Mouse (Mus musculus): Measurements from ENCODE around the gene Paqr8. TPM values are rescaled to one million over a fixed set of nuclear protein-coding genes. Genes with fewer than 3 reads are reported as not detected.
"Not testable (repeated sequence)": the region's sequence is repeated elsewhere in the genome, so short reads cannot be mapped to it uniquely, and the experiment has no call there.

The Paqr8 gene
- total and polyA plus RNA-seq, 2 experiments from 2014 or later: 25.8 to 55.9 TPM

DNA sequence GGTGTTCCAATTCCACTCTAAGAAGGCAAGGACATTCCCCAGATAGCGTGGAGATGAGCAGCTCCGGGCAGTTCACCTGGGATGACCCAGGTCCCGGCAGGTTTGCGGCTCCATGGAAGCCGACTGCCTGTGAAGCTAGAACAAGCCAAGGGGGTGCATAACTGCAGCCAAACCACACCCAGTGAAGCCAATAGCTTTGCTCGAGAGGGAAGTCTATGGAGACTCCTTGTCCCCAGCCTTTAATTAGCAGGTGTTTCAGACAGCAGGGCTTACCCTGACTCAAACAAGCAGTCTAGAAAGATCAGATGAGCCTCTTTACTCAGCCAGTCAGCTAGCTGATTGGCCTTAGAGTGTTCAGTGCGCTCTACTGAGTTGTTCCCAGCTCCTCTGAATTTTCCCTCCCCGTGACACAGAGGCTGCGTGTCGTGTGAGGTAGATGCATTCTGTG, 30.7 kb downstream of the Paqr8 start:
- Histone ChIP-seq H3K4me1 (ENCODE audit: insufficient read depth) (peaks cover 7% of the 10 kb centered on the region; the same call in 1 of the 2 replicates), H3K27me3 (ENCODE audit: insufficient read depth, low read length) (no peaks in the 10 kb centered on the region), H3K4me2 (ENCODE audit: low read depth) (no peak overlapping the region), H3K27ac (ENCODE audit: low read depth, low read length) (no peak overlapping the region), H3K4me3 (ENCODE audit: low read depth, low read length) (no peak overlapping the region), H3K9me3 (ENCODE audit: low read length) (no peaks in the 10 kb centered on the region), H3K9ac (no peak overlapping the region), H3K36me3 (ENCODE audit: insufficient read depth) (no peaks in the 10 kb centered on the region)
- WGBS: 72% methylated on average over 10 of the region's 10 CpGs
- DNase-seq (no peak), ATAC-seq (peak; percentile 42; the same call in 1 of the 2 replicates)
- TF ChIP-seq CTCF (IDR thresholded peaks at IDR 0.05; ENCODE audit: low read depth): no peak

- Histone ChIP-seq H3K4me3 (ENCODE audit: low read depth, low read length) (no peak overlapping the region), H3K36me3 (ENCODE audit: insufficient read depth) (no peaks in the 10 kb centered on the region), H3K27ac (ENCODE audit: low read depth, low read length) (no peak overlapping the region), H3K9ac (no peak overlapping the region), H3K4me2 (ENCODE audit: low read depth) (no peak overlapping the region; the same call in 1 of the 2 replicates), H3K9me3 (ENCODE audit: low read length) (no peaks in the 10 kb centered on the region), H3K4me1 (ENCODE audit: insufficient read depth) (peaks cover 7% of the 10 kb centered on the region; the same call in 1 of the 2 replicates), H3K27me3 (ENCODE audit: insufficient read depth, low read length) (no peaks in the 10 kb centered on the region)
- peak; percentile 42 for ATAC-seq
- WGBS: 31% methylated on average over 11 of the region's 11 CpGs
- peak; percentile 39 for DNase-seq
- TF ChIP-seq CTCF (IDR thresholded peaks at IDR 0.05; ENCODE audit: low read depth): no peak
These were observed 32.4 kb downstream of the Paqr8 start for GRCm38 (mm10) chr1:20922612-20923399.

DNA sequence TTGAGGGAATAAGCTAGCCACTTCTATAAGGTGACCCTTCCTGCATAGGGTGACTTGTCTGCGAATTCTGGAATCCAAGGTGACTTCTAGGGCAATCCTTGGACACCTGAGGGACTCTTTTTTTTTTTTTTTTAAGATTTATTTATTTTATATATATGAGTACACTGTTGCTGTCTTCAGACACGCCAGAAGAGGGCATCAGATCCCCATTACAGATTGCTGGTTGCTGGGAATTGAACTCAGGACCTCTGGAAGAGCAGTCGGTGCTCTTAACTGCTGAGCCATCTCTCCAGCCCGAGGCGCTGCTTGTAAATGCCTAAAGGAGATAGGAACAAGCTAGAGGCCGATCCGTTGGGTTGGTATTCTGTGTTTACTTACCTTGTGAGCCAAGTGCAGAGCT, 34.9 kb downstream of the Paqr8 start:
- H3K27me3 ChIP-seq (ENCODE audit: insufficient read depth, low read length); H3K4me2 ChIP-seq (ENCODE audit: low read depth); DNase-seq; H3K27ac ChIP-seq (ENCODE audit: low read depth, low read length); H3K36me3 ChIP-seq (ENCODE audit: insufficient read depth); H3K9me3 ChIP-seq (ENCODE audit: low read length); H3K9ac ChIP-seq; H3K4me3 ChIP-seq (ENCODE audit: low read depth, low read length); H3K4me1 ChIP-seq (ENCODE audit: insufficient read depth); ATAC-seq: not testable (repeated sequence)
- 88% methylated on average over 7 of the region's 7 CpGs for WGBS

DNA sequence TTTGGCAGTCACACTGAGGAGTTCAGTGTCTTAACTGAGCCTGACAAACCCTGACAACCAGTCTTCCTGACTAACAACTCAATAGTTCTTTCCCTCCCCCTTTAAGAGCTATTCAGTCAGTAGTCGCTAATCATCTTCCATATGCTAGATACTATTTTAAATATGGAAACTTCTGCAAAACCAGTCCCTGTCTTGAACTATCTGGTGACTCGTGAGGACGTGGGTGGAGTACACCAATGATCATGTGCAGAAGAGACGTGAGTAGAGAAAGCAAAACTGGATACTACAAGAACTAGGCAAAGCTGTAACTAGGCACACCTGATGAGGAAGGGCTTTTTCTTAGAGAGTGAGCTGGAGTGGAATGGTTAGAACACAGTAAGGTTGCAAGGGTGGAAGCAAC, 35.5 kb downstream of the Paqr8 start:
- TF ChIP-seq CTCF (IDR thresholded peaks at IDR 0.05; ENCODE audit: low read depth): no peak
- Histone ChIP-seq H3K4me3 (ENCODE audit: low read depth, low read length) (no peak overlapping the region), H3K27me3 (ENCODE audit: insufficient read depth, low read length) (no peaks in the 10 kb centered on the region), H3K4me2 (ENCODE audit: low read depth) (no peak overlapping the region), H3K4me1 (ENCODE audit: insufficient read depth) (peaks cover 7% of the 10 kb centered on the region; the same call in 1 of the 2 replicates), H3K27ac (ENCODE audit: low read depth, low read length) (no peak overlapping the region), H3K9me3 (ENCODE audit: low read length) (no peaks in the 10 kb centered on the region), H3K36me3 (ENCODE audit: insufficient read depth) (no peaks in the 10 kb centered on the region), H3K9ac (no peak overlapping the region)
- DNase-seq: no peak
- no peak for ATAC-seq
- WGBS: 90% methylated on average over 4 of the region's 4 CpGs

GRCm38 (mm10) chr1:20926376-20926775, 36.0 kb downstream of the Paqr8 start:
- H3K4me2 ChIP-seq (ENCODE audit: low read depth): no peak overlapping the region
- no peak for TF ChIP-seq CTCF (IDR thresholded peaks at IDR 0.05; ENCODE audit: low read depth)
- no peak for DNase-seq
- H3K27ac ChIP-seq (ENCODE audit: low read depth, low read length): no peak overlapping the region
- H3K9me3 ChIP-seq (ENCODE audit: low read length): no peaks in the 10 kb centered on the region
- H3K4me3 ChIP-seq (ENCODE audit: low read depth, low read length): no peak overlapping the region
- H3K27me3 ChIP-seq (ENCODE audit: insufficient read depth, low read length): no peaks in the 10 kb centered on the region
- H3K4me1 ChIP-seq (ENCODE audit: insufficient read depth): peaks cover 7% of the 10 kb centered on the region; the same call in 1 of the 2 replicates
- no peaks in the 10 kb centered on the region for H3K36me3 ChIP-seq (ENCODE audit: insufficient read depth)
- no peak overlapping the region for H3K9ac ChIP-seq
- WGBS: 83% methylated on average over 4 of the region's 4 CpGs
- ATAC-seq: no peak

- Histone ChIP-seq H3K27ac (ENCODE audit: low read depth, low read length) (no peak overlapping the region), H3K27me3 (ENCODE audit: insufficient read depth, low read length) (no peaks in the 10 kb centered on the region), H3K36me3 (ENCODE audit: insufficient read depth) (no peaks in the 10 kb centered on the region), H3K9me3 (ENCODE audit: low read length) (no peaks in the 10 kb centered on the region), H3K4me2 (ENCODE audit: low read depth) (no peak overlapping the region), H3K4me1 (ENCODE audit: insufficient read depth) (no peaks in the 10 kb centered on the region), H3K4me3 (ENCODE audit: low read depth, low read length) (no peak overlapping the region), H3K9ac (no peak overlapping the region)
- 81% methylated on average over 4 of the region's 4 CpGs for WGBS
- ATAC-seq (no peak), DNase-seq (no peak)
- no peak for TF ChIP-seq CTCF (IDR thresholded peaks at IDR 0.05; ENCODE audit: low read depth)
These were observed 38.1 kb downstream of the Paqr8 start for GRCm38 (mm10) chr1:20928487-20928886.

DNA sequence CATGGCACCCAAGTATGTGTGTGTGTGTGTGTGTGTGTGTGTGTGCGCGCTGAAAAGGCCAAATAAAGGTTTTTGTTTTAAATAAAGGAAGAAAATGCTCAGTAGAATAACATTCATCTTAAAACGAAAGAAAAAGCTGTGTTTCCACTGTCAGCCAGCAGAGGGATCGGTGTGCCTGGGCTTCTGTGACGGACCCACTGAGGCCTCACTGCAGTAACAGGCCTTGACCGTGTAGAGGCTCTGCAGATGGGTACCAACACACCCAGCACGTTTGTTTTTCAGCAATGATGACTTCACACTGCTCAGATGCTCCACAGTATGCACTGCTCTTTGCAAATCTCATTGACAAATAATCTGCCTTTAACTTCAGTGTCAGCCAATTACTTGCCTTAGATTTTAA, 43.1 kb downstream of the Paqr8 start:
- no peak overlapping the region for H3K4me2 ChIP-seq (ENCODE audit: low read depth)
- no peak overlapping the region for H3K4me3 ChIP-seq (ENCODE audit: low read depth, low read length)
- no peak overlapping the region for H3K9ac ChIP-seq
- H3K27ac ChIP-seq (ENCODE audit: low read depth, low read length): no peak overlapping the region
- WGBS: 25% methylated on average over 7 of the region's 7 CpGs
- H3K4me1 ChIP-seq (ENCODE audit: insufficient read depth): no peaks in the 10 kb centered on the region
- ATAC-seq (peak; percentile 97), DNase-seq (peak; percentile 77)
- H3K27me3 ChIP-seq (ENCODE audit: insufficient read depth, low read length): no peaks in the 10 kb centered on the region
- peaks cover 13% of the 10 kb centered on the region for H3K36me3 ChIP-seq (ENCODE audit: insufficient read depth)
- peak; percentile 86 for TF ChIP-seq CTCF (IDR thresholded peaks at IDR 0.05; ENCODE audit: low read depth)
- H3K9me3 ChIP-seq (ENCODE audit: low read length): no peaks in the 10 kb centered on the region
